Mouse (Mus musculus): ENCODE measurements at regions not wholly inside any gene's neighbourhood (a gene's known extent, or its start where the extent isn't known, plus 50 kb on each side); places are given as distances from the start of the nearest gene placed in this dataset.

DNA sequence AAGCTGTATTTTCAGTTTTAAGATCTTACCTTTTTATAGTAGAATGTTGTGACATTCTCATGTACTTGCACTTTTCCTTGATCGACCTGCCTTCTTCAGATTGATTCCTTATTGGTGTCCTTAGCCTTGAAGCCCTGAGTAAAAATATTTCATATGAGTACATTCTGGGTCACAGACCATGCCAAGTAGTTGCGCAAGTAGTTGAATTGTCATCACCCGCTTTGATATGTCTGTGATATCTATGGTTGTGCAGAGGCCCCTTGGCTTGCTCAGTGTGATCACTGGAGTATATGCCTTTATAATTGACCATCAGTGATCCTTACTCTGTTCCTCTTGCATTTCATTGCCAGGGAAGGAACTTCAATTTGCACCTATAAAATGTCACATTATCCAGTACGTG is 131.1 kb upstream of the Reg3g start:
- Histone ChIP-seq H3K4me3 (replicated peaks; ENCODE audit: low read depth, low read length) (no peak overlapping the region), H3K4me1 (replicated peaks; ENCODE audit: insufficient read depth, low read length) (no peaks in the 10 kb centered on the region), H3K27me3 (ENCODE audit: insufficient read depth, low read length) (no peaks in the 10 kb centered on the region), H3K36me3 (ENCODE audit: insufficient read depth, low read length) (no peaks in the 10 kb centered on the region), H3K9ac (ENCODE audit: low read depth, low read length) (no peak overlapping the region), H3K9me3 (replicated peaks; ENCODE audit: low read length) (no peaks in the 10 kb centered on the region), H3K27ac (no peak overlapping the region), H3K4me2 (ENCODE audit: low read length) (no peak overlapping the region)
- TF ChIP-seq CTCF (IDR thresholded peaks at IDR 0.05; ENCODE audit: low read depth) = no peak
- DNase-seq (ENCODE audit: low spot score) = no peak
- no peak for ATAC-seq (replicated peaks; ENCODE audit: low FRiP score, low read depth)
- 90% methylated on average over 4 of the region's 4 CpGs for WGBS

DNA sequence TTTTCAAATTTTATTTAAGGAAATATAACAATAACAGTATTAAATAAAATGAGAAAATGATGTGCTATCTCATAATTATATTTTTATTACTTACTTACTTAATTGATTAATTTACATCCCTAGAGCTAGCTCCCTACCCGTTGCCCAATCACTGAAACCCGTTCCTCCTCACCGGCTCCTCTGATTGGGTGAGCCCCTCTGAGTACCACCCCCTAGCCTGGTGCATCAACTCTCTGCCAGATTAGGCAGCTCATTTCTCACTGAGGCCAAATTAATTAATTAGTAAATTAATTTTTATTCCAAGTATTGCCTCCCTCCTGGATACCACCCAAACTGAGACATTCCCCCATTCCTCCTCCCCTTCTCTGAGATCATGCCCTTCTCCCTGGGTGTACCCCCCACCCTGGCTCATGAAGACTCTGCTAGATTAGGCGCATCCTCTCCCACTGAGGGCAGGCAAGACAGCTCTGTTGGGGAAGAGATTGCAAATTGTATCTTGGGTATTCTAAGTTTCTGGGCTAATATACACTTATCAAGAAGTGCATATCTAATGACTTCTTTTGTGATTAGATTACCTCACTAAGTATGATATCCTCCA is 101.4 kb upstream of the Reg3g start:
- Histone ChIP-seq H3K27ac (no peak overlapping the region), H3K27me3 (ENCODE audit: insufficient read depth, low read length) (no peaks in the 10 kb centered on the region), H3K9ac (ENCODE audit: low read depth, low read length) (no peak overlapping the region), H3K4me1 (replicated peaks; ENCODE audit: insufficient read depth, low read length) (no peaks in the 10 kb centered on the region), H3K4me2 (ENCODE audit: low read length) (no peak overlapping the region), H3K4me3 (replicated peaks; ENCODE audit: low read depth, low read length) (no peak overlapping the region), H3K36me3 (ENCODE audit: insufficient read depth, low read length) (no peaks in the 10 kb centered on the region), H3K9me3 (replicated peaks; ENCODE audit: low read length) (no peaks in the 10 kb centered on the region)
- no peak for ATAC-seq (replicated peaks; ENCODE audit: low FRiP score, low read depth)
- no peak for TF ChIP-seq CTCF (IDR thresholded peaks at IDR 0.05; ENCODE audit: low read depth)
- 96% methylated on average over 4 of the region's 4 CpGs for WGBS
- no peak for DNase-seq (ENCODE audit: low spot score)

DNA sequence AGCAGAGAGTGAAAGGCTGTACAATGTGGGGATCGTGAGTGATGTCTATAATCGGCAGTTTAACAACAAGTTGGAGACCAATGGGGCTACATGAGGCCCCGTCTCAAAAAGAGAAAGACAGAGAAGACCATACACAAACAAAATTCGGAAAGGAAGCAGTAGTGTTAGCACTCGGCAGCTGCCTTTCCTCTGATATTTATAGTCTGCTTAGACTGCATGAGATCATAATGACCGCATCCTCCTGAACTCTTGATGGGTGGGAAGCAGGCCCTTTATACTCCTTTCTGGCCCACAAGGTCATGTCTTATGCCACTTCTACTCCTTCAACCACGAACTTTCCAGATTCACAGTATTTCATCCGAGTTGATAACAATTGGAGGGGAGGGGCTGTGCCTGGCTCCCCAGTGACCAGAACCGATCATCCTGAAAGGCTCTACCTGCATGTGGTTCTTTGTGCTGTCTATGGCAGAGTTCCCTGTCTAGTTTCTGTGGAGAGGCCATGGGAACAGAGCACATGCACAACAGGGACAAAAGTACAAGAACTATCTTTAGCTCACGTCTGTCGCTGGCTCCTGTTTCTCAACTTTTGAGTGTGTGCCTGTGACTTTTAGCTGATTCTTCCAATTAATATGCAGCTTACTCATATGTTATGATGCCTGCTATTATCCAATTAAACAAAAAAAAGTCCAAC is 84.5 kb upstream of the Reg3g start:
- Histone ChIP-seq H3K27ac (no peak overlapping the region), H3K4me3 (replicated peaks; ENCODE audit: low read depth, low read length) (no peak overlapping the region), H3K4me2 (ENCODE audit: low read length) (no peak overlapping the region), H3K27me3 (ENCODE audit: insufficient read depth, low read length) (no peaks in the 10 kb centered on the region), H3K36me3 (ENCODE audit: insufficient read depth, low read length) (no peaks in the 10 kb centered on the region), H3K4me1 (replicated peaks; ENCODE audit: insufficient read depth, low read length) (no peaks in the 10 kb centered on the region), H3K9ac (ENCODE audit: low read depth, low read length) (no peak overlapping the region), H3K9me3 (replicated peaks; ENCODE audit: low read length) (no peaks in the 10 kb centered on the region)
- TF ChIP-seq CTCF (IDR thresholded peaks at IDR 0.05; ENCODE audit: low read depth) = no peak
- no peak for ATAC-seq (replicated peaks; ENCODE audit: low FRiP score, low read depth)
- WGBS = 32% methylated on average over 11 of the region's 11 CpGs
- DNase-seq (ENCODE audit: low spot score) = peak; percentile 47

DNA sequence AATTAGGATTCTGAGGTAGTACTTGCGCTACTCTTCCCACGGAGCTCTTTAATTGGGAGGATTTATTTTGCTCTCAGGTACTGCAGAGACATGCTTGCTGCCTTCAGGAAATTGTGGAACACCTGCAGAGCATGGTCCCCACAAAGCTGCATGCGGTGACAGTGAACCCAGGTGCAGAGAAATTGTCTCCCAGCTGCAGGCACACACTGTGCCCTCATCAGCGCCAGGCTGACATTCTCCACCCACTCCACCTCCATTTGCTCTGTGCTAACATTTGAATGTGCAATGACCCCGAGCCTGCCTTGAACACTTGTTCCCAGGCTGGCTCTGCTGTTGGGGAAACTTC is 83.7 kb upstream of the Reg3g start:
- 19% methylated on average over 5 of the region's 5 CpGs for WGBS
- ATAC-seq (replicated peaks; ENCODE audit: low FRiP score, low read depth) = no peak
- H3K9me3 ChIP-seq (replicated peaks; ENCODE audit: low read length) = no peaks in the 10 kb centered on the region

DNA sequence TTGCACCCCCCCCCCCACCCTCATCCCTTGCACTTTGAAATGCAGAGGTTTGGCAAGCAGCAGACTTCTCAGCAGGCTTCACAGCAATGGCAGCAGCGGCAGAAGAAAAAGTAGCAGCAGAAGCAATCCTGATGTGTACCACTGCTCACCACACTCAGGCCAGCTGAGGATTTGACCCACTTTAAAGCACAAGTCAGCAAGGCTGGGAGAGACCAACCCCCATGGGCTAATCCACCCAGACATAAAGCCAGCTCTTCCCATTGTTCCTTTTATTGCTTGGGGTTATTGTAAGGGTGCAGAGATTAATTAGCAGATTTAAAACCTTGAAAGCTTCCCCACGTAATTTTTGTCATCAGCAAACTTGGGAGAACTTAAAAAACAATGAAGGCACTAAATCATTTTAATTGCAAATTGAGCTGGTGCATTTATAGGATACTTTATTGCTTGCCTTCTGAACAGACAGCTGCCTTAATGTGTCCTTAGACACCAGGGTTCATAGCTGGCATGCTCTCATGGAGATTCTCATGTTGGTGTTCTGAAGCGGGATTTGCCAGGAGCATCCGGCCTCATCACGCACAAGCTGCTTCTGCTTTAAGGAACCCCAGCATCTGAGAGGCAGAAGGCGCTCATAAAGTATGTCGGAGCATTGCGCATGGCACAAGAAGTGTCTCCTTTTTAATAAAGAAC is 83.1 kb upstream of the Reg3g start:
- WGBS = 33% methylated on average over 8 of the region's 8 CpGs
- DNase-seq (ENCODE audit: low spot score) = peak; percentile 2
- Histone ChIP-seq H3K9ac (ENCODE audit: low read depth, low read length) (no peak overlapping the region), H3K9me3 (replicated peaks; ENCODE audit: low read length) (no peaks in the 10 kb centered on the region), H3K27ac (no peak overlapping the region), H3K27me3 (ENCODE audit: insufficient read depth, low read length) (no peaks in the 10 kb centered on the region), H3K4me2 (ENCODE audit: low read length) (no peak overlapping the region), H3K36me3 (ENCODE audit: insufficient read depth, low read length) (no peaks in the 10 kb centered on the region), H3K4me3 (replicated peaks; ENCODE audit: low read depth, low read length) (no peak overlapping the region), H3K4me1 (replicated peaks; ENCODE audit: insufficient read depth, low read length) (no peaks in the 10 kb centered on the region)
- no peak for ATAC-seq (replicated peaks; ENCODE audit: low FRiP score, low read depth)
- TF ChIP-seq CTCF (IDR thresholded peaks at IDR 0.05; ENCODE audit: low read depth) = no peak

More for the DNA sequence above, 83.7 kb upstream of the Reg3g start:
- H3K4me1 ChIP-seq (replicated peaks; ENCODE audit: insufficient read depth, low read length) = no peaks in the 10 kb centered on the region
- H3K27ac ChIP-seq = no peak overlapping the region
- no peaks in the 10 kb centered on the region for H3K36me3 ChIP-seq (ENCODE audit: insufficient read depth, low read length)
- H3K4me2 ChIP-seq (ENCODE audit: low read length) = no peak overlapping the region
- no peak for DNase-seq (ENCODE audit: low spot score)
- no peak overlapping the region for H3K4me3 ChIP-seq (replicated peaks; ENCODE audit: low read depth, low read length)
- no peak overlapping the region for H3K9ac ChIP-seq (ENCODE audit: low read depth, low read length)
- no peak for TF ChIP-seq CTCF (IDR thresholded peaks at IDR 0.05; ENCODE audit: low read depth)
- no peaks in the 10 kb centered on the region for H3K27me3 ChIP-seq (ENCODE audit: insufficient read depth, low read length)

DNA sequence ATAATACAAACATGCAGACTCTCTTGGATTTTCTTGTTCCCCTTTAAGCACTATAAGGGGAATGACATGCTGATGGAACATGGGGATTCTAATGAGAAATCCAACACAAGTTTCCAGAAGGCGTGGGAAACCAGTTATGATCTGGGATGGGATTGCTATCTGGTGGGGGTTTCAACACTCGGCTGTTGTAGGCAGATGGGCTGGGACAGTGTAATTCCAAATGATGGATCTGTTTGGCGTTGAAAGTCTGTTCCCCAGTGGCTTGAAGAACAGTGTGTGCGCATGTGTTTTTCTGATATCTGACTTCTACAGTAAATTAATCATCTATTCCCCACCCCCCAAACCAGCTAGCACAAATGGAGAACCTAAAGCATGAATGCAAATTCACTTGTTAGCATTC is 79.8 kb upstream of the Reg3g start:
- Histone ChIP-seq H3K4me3 (replicated peaks; ENCODE audit: low read depth, low read length) (no peak overlapping the region), H3K27ac (no peak overlapping the region), H3K9ac (ENCODE audit: low read depth, low read length) (no peak overlapping the region), H3K9me3 (replicated peaks; ENCODE audit: low read length) (no peaks in the 10 kb centered on the region), H3K36me3 (ENCODE audit: insufficient read depth, low read length) (no peaks in the 10 kb centered on the region), H3K27me3 (ENCODE audit: insufficient read depth, low read length) (no peaks in the 10 kb centered on the region), H3K4me2 (ENCODE audit: low read length) (no peak overlapping the region), H3K4me1 (replicated peaks; ENCODE audit: insufficient read depth, low read length) (no peaks in the 10 kb centered on the region)
- 88% methylated on average over 4 of the region's 4 CpGs for WGBS
- DNase-seq (ENCODE audit: low spot score) (no peak), ATAC-seq (replicated peaks; ENCODE audit: low FRiP score, low read depth) (no peak)
- TF ChIP-seq CTCF (IDR thresholded peaks at IDR 0.05; ENCODE audit: low read depth) = no peak

Measured in kidney, postnatal 0 days (tissue).